ENCODE assay signal across 23 mouse cellular contexts in the genomic region with DNA sequence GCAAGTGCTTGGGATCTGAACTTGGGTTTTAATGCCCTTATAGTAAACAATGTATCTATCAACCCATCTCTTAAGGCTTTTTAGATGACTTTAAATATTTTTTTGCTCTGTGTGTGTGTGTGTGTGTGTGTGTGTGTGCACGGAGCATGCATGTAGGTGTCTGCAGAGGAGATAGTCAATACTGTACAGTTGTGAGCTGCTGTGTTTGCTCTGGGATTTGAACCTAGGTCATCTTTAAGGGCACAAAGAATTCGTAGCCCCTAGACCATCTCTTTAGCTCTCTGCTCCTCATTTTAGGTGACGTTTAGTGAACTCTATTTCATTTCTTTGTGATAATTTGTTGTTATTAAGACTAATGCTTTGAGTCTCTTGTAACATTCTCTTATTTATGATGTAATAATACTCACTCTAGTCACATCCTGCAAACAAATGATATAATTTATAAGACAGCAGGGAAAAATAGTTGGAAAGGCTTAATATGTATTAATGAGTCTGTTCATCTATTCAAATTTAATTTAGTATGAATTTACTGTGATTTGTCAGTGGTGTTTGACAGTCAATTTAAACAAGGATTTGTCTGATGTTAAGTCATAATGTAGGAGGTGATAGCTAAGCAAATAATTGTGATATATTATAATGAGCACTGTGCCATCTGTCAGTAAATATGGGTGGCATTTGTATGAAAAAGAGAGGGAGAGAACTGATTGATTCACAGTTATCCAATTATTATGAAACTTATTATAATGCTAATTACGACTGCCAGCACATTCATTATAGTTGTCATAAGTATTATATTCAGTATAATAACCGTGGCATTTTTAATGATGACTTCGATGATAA.
DNase-seq lines count a peak whose midpoint lies in the region; ATAC-seq and TF ChIP-seq lines count a peak whose summit lies in the region.
"Had no signal": no experiment of that assay in that cellular context is flagged by ENCODE, and none has a peak within 500 bp of the region (broad histone marks: within the 10 kb centered on the region; RNA-seq: fewer than 3 reads in every experiment).

No protein-coding gene starts in this region.

- H3K36me3 ChIP-seq in midbrain, embryonic 16.5 days (ENCODE audit: control insufficient read depth, insufficient read depth, low read length) = no peaks in the 10 kb centered on the region
- no peaks in the 10 kb centered on the region for H3K36me3 ChIP-seq in midbrain, embryonic 11.5 days (ENCODE audit: control insufficient read depth, insufficient read depth, low read length)
- no peaks in the 10 kb centered on the region for H3K36me3 ChIP-seq in forebrain, embryonic 14.5 days (ENCODE audit: control insufficient read depth, insufficient read depth, low read length)
- H3K36me3 ChIP-seq in hindbrain, embryonic 13.5 days = no peaks in the 10 kb centered on the region
- H3K36me3 ChIP-seq in kidney, adult 2 months (ENCODE audit: control insufficient read depth, insufficient read depth, low read length) = no peaks in the 10 kb centered on the region
- H3K36me3 ChIP-seq in intestine, embryonic 16.5 days (ENCODE audit: control insufficient read depth, insufficient read depth, low read length) = no peaks in the 10 kb centered on the region
- H3K36me3 ChIP-seq: G1E; intestine, embryonic 15.5 days; kidney, embryonic 15.5 days; limb, embryonic 12.5 days had no signal

- H3K9me3 ChIP-seq in midbrain, embryonic 16.5 days (replicated peaks; ENCODE audit: control insufficient read depth, low read length, poor library complexity, severe bottlenecking) = no peaks in the 10 kb centered on the region
- H3K9me3 ChIP-seq in midbrain, embryonic 11.5 days (ENCODE audit: control insufficient read depth, low read length) = no peaks in the 10 kb centered on the region
- H3K9me3 ChIP-seq in forebrain, embryonic 14.5 days (replicated peaks; ENCODE audit: control insufficient read depth, low read length) = no peaks in the 10 kb centered on the region
- no peaks in the 10 kb centered on the region for H3K9me3 ChIP-seq in hindbrain, embryonic 13.5 days
- H3K9me3 ChIP-seq in intestine, embryonic 16.5 days (ENCODE audit: control insufficient read depth, low read length) = no peaks in the 10 kb centered on the region
- H3K9me3 ChIP-seq: intestine, embryonic 15.5 days; kidney, embryonic 15.5 days; limb, embryonic 12.5 days had no signal

- TF ChIP-seq CTCF in kidney, adult 2 months (conservative IDR thresholded peaks at IDR 0.05; ENCODE audit: insufficient read depth, insufficient read length, low read depth, low read length) = no peak

- WGBS in midbrain, embryonic 16.5 days = 63% methylated on average over 6 of the region's 6 CpGs
- WGBS in midbrain, embryonic 11.5 days = 80% methylated on average over 6 of the region's 6 CpGs
- WGBS in forebrain, embryonic 14.5 days = 68% methylated on average over 6 of the region's 6 CpGs
- 68% methylated on average over 6 of the region's 6 CpGs for WGBS in hindbrain, embryonic 13.5 days
- 82% methylated on average over 6 of the region's 6 CpGs for WGBS in kidney, adult 2 months
- WGBS in intestine, embryonic 16.5 days = 74% methylated on average over 6 of the region's 6 CpGs

- no peak overlapping the region for H3K4me2 ChIP-seq in midbrain, embryonic 16.5 days (ENCODE audit: low read length)
- no peak overlapping the region for H3K4me2 ChIP-seq in midbrain, embryonic 11.5 days
- no peak overlapping the region for H3K4me2 ChIP-seq in forebrain, embryonic 14.5 days (ENCODE audit: low read length)
- H3K4me2 ChIP-seq in hindbrain, embryonic 13.5 days = no peak overlapping the region
- no peak overlapping the region for H3K4me2 ChIP-seq in intestine, embryonic 16.5 days (ENCODE audit: low read depth, low read length)
- H3K4me2 ChIP-seq: intestine, embryonic 15.5 days; kidney, embryonic 15.5 days; limb, embryonic 12.5 days; liver, embryonic 11.5 days had no signal

- H3K4me3 ChIP-seq in midbrain, embryonic 16.5 days (ENCODE audit: low read depth, low read length) = no peak overlapping the region
- H3K4me3 ChIP-seq in midbrain, embryonic 11.5 days (ENCODE audit: low read depth, low read length) = no peak overlapping the region
- H3K4me3 ChIP-seq in forebrain, embryonic 14.5 days (ENCODE audit: low read depth, low read length) = no peak overlapping the region
- no peak overlapping the region for H3K4me3 ChIP-seq in hindbrain, embryonic 13.5 days
- H3K4me3 ChIP-seq in kidney, adult 2 months (ENCODE audit: insufficient read depth, low read depth, low read length) = no peak overlapping the region
- H3K4me3 ChIP-seq in intestine, embryonic 16.5 days (ENCODE audit: low read length) = no peak overlapping the region
- H3K4me3 ChIP-seq: gastrocnemius, adult 2 months; intestine, embryonic 15.5 days; kidney, embryonic 15.5 days; limb, embryonic 12.5 days had no signal

- no peaks in the 10 kb centered on the region for H3K27me3 ChIP-seq in midbrain, embryonic 16.5 days (ENCODE audit: control insufficient read depth, insufficient read depth, low read depth, low read length)
- H3K27me3 ChIP-seq in midbrain, embryonic 11.5 days (ENCODE audit: control insufficient read depth, insufficient read depth, low read length) = no peaks in the 10 kb centered on the region
- H3K27me3 ChIP-seq in forebrain, embryonic 14.5 days (replicated peaks; ENCODE audit: control insufficient read depth, insufficient read depth, low read length) = no peaks in the 10 kb centered on the region
- no peaks in the 10 kb centered on the region for H3K27me3 ChIP-seq in hindbrain, embryonic 13.5 days
- no peaks in the 10 kb centered on the region for H3K27me3 ChIP-seq in kidney, adult 2 months (replicated peaks; ENCODE audit: control insufficient read depth, insufficient read depth, low read length)
- H3K27me3 ChIP-seq in intestine, embryonic 16.5 days (replicated peaks; ENCODE audit: control insufficient read depth, insufficient read depth, low read length) = no peaks in the 10 kb centered on the region
- H3K27me3 ChIP-seq: CH12.LX; intestine, embryonic 15.5 days; kidney, embryonic 15.5 days; limb, embryonic 12.5 days; Patski had no signal

- H3K27ac ChIP-seq in midbrain, embryonic 16.5 days (ENCODE audit: low read length) = no peak overlapping the region
- no peak overlapping the region for H3K27ac ChIP-seq in midbrain, embryonic 11.5 days (ENCODE audit: low read depth, low read length)
- no peak overlapping the region for H3K27ac ChIP-seq in forebrain, embryonic 14.5 days (ENCODE audit: low read depth, low read length)
- H3K27ac ChIP-seq in hindbrain, embryonic 13.5 days = no peak overlapping the region
- no peak overlapping the region for H3K27ac ChIP-seq in kidney, adult 2 months (ENCODE audit: insufficient read depth, low read depth, low read length)
- no peak overlapping the region for H3K27ac ChIP-seq in intestine, embryonic 16.5 days (ENCODE audit: low read length)
- H3K27ac ChIP-seq: gastrocnemius, adult 2 months; intestine, embryonic 15.5 days; kidney, embryonic 15.5 days; limb, embryonic 12.5 days; macrophage had no signal

- no peak for DNase-seq in midbrain, embryonic 11.5 days (ENCODE audit: low spot score, missing footprints)
- DNase-seq in forebrain, embryonic 14.5 days (ENCODE audit: low spot score) = peak; percentile 70
- no peak for DNase-seq in kidney, adult 2 months
- no peak for DNase-seq in thymus, postnatal 14 days
- DNase-seq: adrenal gland, postnatal 36 days; B cell, adult 2 months; cerebellum, adult 18-20 months; cerebellum, postnatal 14 days; gastrocnemius, adult 2 months; kidney, postnatal 36 days; liver, postnatal 0 days had no signal

- H3K9ac ChIP-seq in midbrain, embryonic 16.5 days (ENCODE audit: low read depth, low read length) = no peak overlapping the region
- no peak overlapping the region for H3K9ac ChIP-seq in midbrain, embryonic 11.5 days (ENCODE audit: low read length)
- H3K9ac ChIP-seq in forebrain, embryonic 14.5 days (ENCODE audit: low read length) = no peak overlapping the region
- H3K9ac ChIP-seq in hindbrain, embryonic 13.5 days = no peak overlapping the region
- H3K9ac ChIP-seq in intestine, embryonic 16.5 days (ENCODE audit: low read depth, low read length) = no peak overlapping the region
- H3K9ac ChIP-seq: intestine, embryonic 15.5 days; kidney, embryonic 15.5 days; limb, embryonic 12.5 days; liver, postnatal 0 days had no signal

- TF ChIP-seq POLR2A in kidney, adult 2 months (IDR thresholded peaks at IDR 0.05; ENCODE audit: low read depth, low read length) = no peak

- ATAC-seq in midbrain, embryonic 16.5 days = 0 out of 2 replicates have a peak, but pooled peaks have one; percentile 28
- no peak for ATAC-seq in midbrain, embryonic 11.5 days (ENCODE audit: low FRiP score)
- ATAC-seq in forebrain, embryonic 14.5 days = peak; percentile 90
- ATAC-seq in hindbrain, embryonic 13.5 days (ENCODE audit: low FRiP score) = peak; percentile 86
- ATAC-seq in intestine, embryonic 16.5 days = no peak
- ATAC-seq: intestine, embryonic 15.5 days; liver, postnatal 0 days; lung, postnatal 0 days; Patski had no signal

- H3K4me1 ChIP-seq in midbrain, embryonic 16.5 days (ENCODE audit: control insufficient read depth, insufficient read depth, low read length) = no peaks in the 10 kb centered on the region
- H3K4me1 ChIP-seq in midbrain, embryonic 11.5 days (ENCODE audit: control insufficient read depth, insufficient read depth, low read length) = no peaks in the 10 kb centered on the region
- H3K4me1 ChIP-seq in forebrain, embryonic 14.5 days (ENCODE audit: control insufficient read depth, insufficient read depth, low read length) = no peaks in the 10 kb centered on the region
- no peaks in the 10 kb centered on the region for H3K4me1 ChIP-seq in hindbrain, embryonic 13.5 days (replicated peaks)
- H3K4me1 ChIP-seq in kidney, adult 2 months (ENCODE audit: control insufficient read depth, insufficient read depth, low read length) = no peaks in the 10 kb centered on the region
- H3K4me1 ChIP-seq in intestine, embryonic 16.5 days (ENCODE audit: control insufficient read depth, insufficient read depth, low read length) = no peaks in the 10 kb centered on the region
- H3K4me1 ChIP-seq: intestine, embryonic 15.5 days; limb, embryonic 12.5 days had no signal

Comparison
In these comparisons a context has a peak if more than half of its experiments do, and no peak if none do; other contexts are left out.
1. ATAC-seq: peak in midbrain, embryonic 16.5 days (single experiment), forebrain, embryonic 14.5 days (single experiment) and hindbrain, embryonic 13.5 days (single experiment); none in midbrain, embryonic 11.5 days (single experiment) and intestine, embryonic 16.5 days (single experiment).